Mouse (Mus musculus): ENCODE measurements around the gene Gm20422. TPM values are rescaled to one million over a fixed set of nuclear protein-coding genes. Genes with fewer than 3 reads are reported as not detected.
"Not testable (repeated sequence)": the region's sequence is repeated elsewhere in the genome, so short reads cannot be mapped to it uniquely, and the experiment has no call there.

The Gm20422 gene
- total RNA-seq, 1 experiment: not detected

DNA sequence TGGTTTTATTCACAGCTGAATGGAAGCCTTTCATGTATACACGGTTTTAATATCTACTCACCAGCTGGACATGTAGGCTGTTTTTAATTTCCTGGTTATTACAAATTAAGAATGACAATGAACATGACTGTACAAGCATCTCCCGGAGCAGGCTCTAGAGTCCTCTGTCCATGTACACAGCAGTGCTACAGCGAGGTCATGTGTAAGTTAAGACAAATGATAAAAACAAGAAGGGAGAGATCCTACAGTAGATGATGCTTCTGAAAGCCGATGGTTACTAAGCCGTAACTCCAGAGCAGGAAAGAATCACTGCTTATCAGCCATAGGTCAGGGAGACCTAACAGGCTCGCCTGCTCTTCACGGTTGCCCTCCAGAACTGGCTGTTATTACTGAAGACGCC lies 61.2 kb downstream of the Gm20422 start:
- H3K9ac ChIP-seq (ENCODE audit: insufficient read depth, low read depth, low read length, poor library complexity, severe bottlenecking): no peak overlapping the region
- DNase-seq (ENCODE audit: low read depth, low spot score): no peak
- H3K36me3 ChIP-seq (ENCODE audit: control insufficient read depth, insufficient read depth, low read length, poor library complexity, severe bottlenecking): no peaks in the 10 kb centered on the region
- peaks cover 3% of the 10 kb centered on the region; the same call in 1 of the 2 replicates for H3K9me3 ChIP-seq (ENCODE audit: control insufficient read depth, insufficient read depth, low read depth, low read length)
- TF ChIP-seq MAFK (IDR thresholded peaks at IDR 0.05; ENCODE audit: insufficient read depth, low read depth, low read length): no peak
- TF ChIP-seq HCFC1 (IDR thresholded peaks at IDR 0.05; ENCODE audit: borderline replicate concordance, insufficient read depth, low read length): no peak
- no peak for TF ChIP-seq CHD2 (IDR thresholded peaks at IDR 0.05; ENCODE audit: low read depth, low read length)
- no peak for TF ChIP-seq ZNF384 (IDR thresholded peaks at IDR 0.05; ENCODE audit: low read depth, low read length)
- no peak for TF ChIP-seq ZC3H11A (IDR thresholded peaks at IDR 0.05; ENCODE audit: borderline replicate concordance, low read depth, low read length)
- in situ Hi-C loops (cut with MboI; ENCODE audit: low sequenced_read_pairs in 2 of 2, unreplicated experiment in 2 of 2): no loop called here
- H3K4me3 ChIP-seq (ENCODE audit: insufficient read depth in 1 of 2, low read depth in 1 of 2, low read length in 2 of 2, poor library complexity in 1 of 2, severe bottlenecking in 1 of 2): no peak overlapping the region
- no peak overlapping the region for H3K27ac ChIP-seq (ENCODE audit: insufficient read depth, low read depth, low read length, poor library complexity, severe bottlenecking)
- no peaks in the 10 kb centered on the region for H3K4me1 ChIP-seq (ENCODE audit: control insufficient read depth in 2 of 2, insufficient read depth in 2 of 2, low read length in 2 of 2, poor library complexity in 1 of 2)

DNA sequence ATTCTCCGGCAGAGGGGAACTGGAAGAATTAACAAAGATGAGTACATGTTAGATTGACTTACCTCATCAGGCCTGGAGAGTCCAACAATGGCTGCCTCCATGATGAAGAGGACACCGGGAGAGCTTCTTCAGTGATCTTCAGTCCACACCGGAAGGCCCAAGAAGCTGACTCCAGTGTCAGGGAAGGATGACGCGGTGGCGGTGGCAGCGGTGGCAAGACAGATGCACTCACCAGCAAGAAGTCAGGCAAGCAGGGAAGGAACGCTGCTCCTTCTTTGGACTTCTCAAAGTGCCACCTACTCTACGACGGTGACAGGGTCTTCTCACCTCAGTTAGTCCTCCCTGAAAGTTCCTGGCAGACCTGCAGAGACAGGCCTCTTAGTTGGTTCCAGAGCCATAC lies 64.1 kb downstream of the Gm20422 start, which contains the start of gene Zfp869:
Gene Zfp869, minus strand, starts transcription at position 101 of the 400 bp plus-strand sequence.
- H3K9ac ChIP-seq (ENCODE audit: insufficient read depth, low read depth, low read length, poor library complexity, severe bottlenecking); in situ Hi-C loops (cut with MboI; ENCODE audit: low sequenced_read_pairs in 2 of 2, unreplicated experiment in 2 of 2); H3K4me1 ChIP-seq (ENCODE audit: control insufficient read depth in 2 of 2, insufficient read depth in 2 of 2, low read length in 2 of 2, poor library complexity in 1 of 2); DNase-seq (ENCODE audit: low read depth, low spot score); H3K4me3 ChIP-seq (ENCODE audit: insufficient read depth in 1 of 2, low read depth in 1 of 2, low read length in 2 of 2, poor library complexity in 1 of 2, severe bottlenecking in 1 of 2); H3K27ac ChIP-seq (ENCODE audit: insufficient read depth, low read depth, low read length, poor library complexity, severe bottlenecking); H3K9me3 ChIP-seq (ENCODE audit: control insufficient read depth, insufficient read depth, low read depth, low read length): not testable (repeated sequence)
- peaks cover 12% of the 10 kb centered on the region for H3K36me3 ChIP-seq (ENCODE audit: control insufficient read depth, insufficient read depth, low read length, poor library complexity, severe bottlenecking)

DNA sequence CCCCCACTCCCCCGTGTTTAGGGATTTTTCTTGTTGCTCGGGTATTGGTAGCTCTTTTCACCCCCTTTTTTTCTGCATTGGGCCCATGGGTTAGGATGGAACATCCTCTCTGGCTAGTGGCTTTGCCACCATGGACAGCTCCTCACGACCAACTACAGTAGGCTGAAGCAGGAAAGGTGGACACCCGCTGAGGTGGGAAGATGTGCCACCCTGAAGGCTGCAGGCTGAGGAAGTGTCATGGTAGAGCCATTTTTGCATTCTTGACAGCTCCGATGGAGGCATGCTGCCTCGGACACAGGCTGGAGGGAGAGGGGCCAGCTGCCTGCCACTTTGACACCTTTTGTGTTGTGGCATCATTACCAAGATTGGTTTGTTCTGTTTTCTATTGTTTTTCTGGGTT lies 72.9 kb downstream of the Gm20422 start:
- Histone ChIP-seq H3K36me3 (ENCODE audit: control insufficient read depth, insufficient read depth, low read length, poor library complexity, severe bottlenecking) (peaks cover 5% of the 10 kb centered on the region), H3K27ac (ENCODE audit: insufficient read depth, low read depth, low read length, poor library complexity, severe bottlenecking) (no peak overlapping the region; the same call in 1 of the 2 replicates), H3K9ac (ENCODE audit: insufficient read depth, low read depth, low read length, poor library complexity, severe bottlenecking) (no peak overlapping the region), H3K9me3 (ENCODE audit: control insufficient read depth, insufficient read depth, low read depth, low read length) (no peaks in the 10 kb centered on the region), H3K4me1 (ENCODE audit: control insufficient read depth in 2 of 2, insufficient read depth in 2 of 2, low read length in 2 of 2, poor library complexity in 1 of 2) (no peaks in the 10 kb centered on the region), H3K4me3 (ENCODE audit: insufficient read depth in 1 of 2, low read depth in 1 of 2, low read length in 2 of 2, poor library complexity in 1 of 2, severe bottlenecking in 1 of 2) (no peak overlapping the region)
- in situ Hi-C loops (cut with MboI; ENCODE audit: low sequenced_read_pairs in 2 of 2, unreplicated experiment in 2 of 2): no loop called here
- TF ChIP-seq HCFC1 (IDR thresholded peaks at IDR 0.05; ENCODE audit: borderline replicate concordance, insufficient read depth, low read length) (no peak), CHD2 (IDR thresholded peaks at IDR 0.05; ENCODE audit: low read depth, low read length) (no peak), MAFK (IDR thresholded peaks at IDR 0.05; ENCODE audit: insufficient read depth, low read depth, low read length) (no peak), ZNF384 (IDR thresholded peaks at IDR 0.05; ENCODE audit: low read depth, low read length) (no peak; the same call in 1 of the 2 replicates), ZC3H11A (IDR thresholded peaks at IDR 0.05; ENCODE audit: borderline replicate concordance, low read depth, low read length) (no peak)
- peak; percentile 24 for DNase-seq (ENCODE audit: low read depth, low spot score)

Other genes starting within 250 kb of the Gm20422 start
- gene Zfp868, start 149.3 kb downstream of the Gm20422 start, total RNA-seq (2012; rRNA removed): 12.6 and 21.2 TPM in 2 replicates
- 0.79 and 0.85 TPM in 2 replicates for gene Zfp964, start 120.4 kb downstream of the Gm20422 start, total RNA-seq (2012; rRNA removed)
- gene Zfp869, start 64.2 kb downstream of the Gm20422 start, total RNA-seq (2012; rRNA removed): 5.5 and 6.7 TPM in 2 replicates
- gene Zfp963, start 24.9 kb downstream of the Gm20422 start, total RNA-seq (2012; rRNA removed): 2.1 and 2.7 TPM in 2 replicates
- 123 and 193 TPM in 2 replicates for gene Atp13a1, start 16.3 kb upstream of the Gm20422 start, total RNA-seq (2012; rRNA removed)
- 19.1 and 21.6 TPM in 2 replicates for gene Zfp866, start 16.3 kb upstream of the Gm20422 start, total RNA-seq (2012; rRNA removed)
- 5.9 and 6.4 TPM in 2 replicates for gene Gmip, start 33.8 kb upstream of the Gm20422 start, total RNA-seq (2012; rRNA removed)
- 5.6 and 8.3 TPM in 2 replicates for gene Lpar2, start 47.5 kb upstream of the Gm20422 start, total RNA-seq (2012; rRNA removed)
- gene Pbx4, start 57.6 kb upstream of the Gm20422 start, total RNA-seq (2012; rRNA removed): 5.2 and 6.1 TPM in 2 replicates
- 7.3 and 10.7 TPM in 2 replicates for gene Cilp2, start 112.8 kb upstream of the Gm20422 start, total RNA-seq (2012; rRNA removed)
- 2.5 and 4.0 TPM in 2 replicates for gene Tssk6, start 127.3 kb upstream of the Gm20422 start, total RNA-seq (2012; rRNA removed)
- gene Ndufa13, start 127.7 kb upstream of the Gm20422 start, total RNA-seq (2012; rRNA removed): 146 and 243 TPM in 2 replicates
- 7.0 and 8.5 TPM in 2 replicates for gene Yjefn3, start 127.8 kb upstream of the Gm20422 start, total RNA-seq (2012; rRNA removed)
- gene Gatad2a, start 221.5 kb upstream of the Gm20422 start, total RNA-seq (2012; rRNA removed): 139 and 148 TPM in 2 replicates

Measured in ES-E14 (cell line).